Mouse (Mus musculus) embryonic facial prominence, embryonic 11.5 days (tissue): ENCODE results near the gene Grcc10. TPM values are rescaled to one million over a fixed set of nuclear protein-coding genes. Genes with fewer than 3 reads are reported as not detected.

ENCODE experiments used
- ATAC-seq: fragments of 200-750 bp; cut with Nextera tagmentation; replicated peaks from 2 replicates; pipeline ENCODE4 v1.8.0; 2017; ENCODE audit warnings: low read depth; ENCODE audit not compliant: insufficient number of reproducible peaks, low FRiP score, low TSS enrichment
- DNase-seq: peaks from one replicate; pipeline ENCODE4 v3.0.0-alpha.2; 2015; ENCODE audit warnings: low spot score
- H3K27ac ChIP-seq: fragments of 300-500 bp; sonication (generic); replicated peaks from 2 replicates; pipeline ENCODE4 v1.5.1; 2014; ENCODE audit warnings: mild to moderate bottlenecking, low read depth, low read length, control low read depth
- H3K27me3 ChIP-seq: fragments of 300-500 bp; sonication (generic); 2 replicates; pipeline ENCODE4 v1.6.1; 2014; ENCODE audit warnings: mild to moderate bottlenecking, low read length, moderate library complexity, mixed read lengths; ENCODE audit not compliant: control insufficient read depth, insufficient read depth
- H3K36me3 ChIP-seq: fragments of 300-500 bp; sonication (generic); replicated peaks from 2 replicates; pipeline ENCODE4 v1.6.1; 2014; ENCODE audit warnings: low read depth, mild to moderate bottlenecking, low read length, moderate library complexity, mixed read lengths; ENCODE audit not compliant: control insufficient read depth, insufficient read depth
- H3K4me1 ChIP-seq: fragments of 300-500 bp; sonication (generic); 2 replicates; pipeline ENCODE4 v1.6.1; 2014; ENCODE audit warnings: low read length, mixed read lengths; ENCODE audit not compliant: control insufficient read depth, insufficient read depth
- H3K4me2 ChIP-seq: fragments of 300-500 bp; sonication (generic); 2 replicates; pipeline ENCODE4 v1.6.1; 2014; ENCODE audit warnings: low read depth, mild to moderate bottlenecking, control low read depth, low read length, moderate library complexity
- H3K4me3 ChIP-seq: fragments of 300-500 bp; sonication (generic); 2 replicates; pipeline ENCODE4 v1.5.1; 2014; ENCODE audit warnings: low read depth, low read length, control low read depth
- H3K9ac ChIP-seq: fragments of 300-500 bp; sonication (generic); replicated peaks from 2 replicates; pipeline ENCODE4 v1.6.1; 2014; ENCODE audit warnings: mild to moderate bottlenecking, control low read depth, low read length
- H3K9me3 ChIP-seq: fragments of 300-500 bp; sonication (generic); replicated peaks from 2 replicates; pipeline ENCODE4 v1.6.1; 2016; ENCODE audit warnings: mild to moderate bottlenecking, low read length, inconsistent platforms, mixed read lengths; ENCODE audit not compliant: control insufficient read depth
- WGBS: fragments of 180-500 bp; shearing (Covaris S2); extraction: QIAGEN DNeasy Blood & Tissue Kit; methylation state at CpG from one replicate; pipeline ENCODE4 v1.1.7; 2014; 5-methylcytosine and 5-hydroxymethylcytosine counted together
- polyA plus RNA-seq: library from polyadenylated mRNA; unstranded; fragments of >200 nt; fragmentation: Nextera tagmentation; extraction: Ambion mirVana; gene quantifications from 2 replicates; pipeline ENCODE4 v1.2.1, GENCODE M21; 2014

Gene Grcc10
- 518 and 553 TPM in 2 replicates for polyA plus RNA-seq

- 0% methylated on average over 41 of the region's 41 CpGs for WGBS
- H3K27ac ChIP-seq = peak within 1 kb of the TSS; percentile 98
- H3K4me1 ChIP-seq = peaks cover 2% of the 10 kb centered on the region; the same call in 1 of the 2 replicates
These were observed at the start of gene Grcc10 for GRCm38 (mm10) chr6:124740888-124741761. Gene Grcc10, minus strand, starts transcription at chr6:124741374.

GRCm38 (mm10) chr6:124790121-124790520 lies 48.9 kb upstream of the Grcc10 start:
- Histone ChIP-seq H3K36me3 (no peaks in the 10 kb centered on the region), H3K9me3 (no peaks in the 10 kb centered on the region), H3K4me1 (no peaks in the 10 kb centered on the region), H3K9ac (no peak overlapping the region), H3K27me3 (no peaks in the 10 kb centered on the region), H3K4me2 (no peak overlapping the region), H3K4me3 (no peak overlapping the region), H3K27ac (no peak overlapping the region)
- 58% methylated on average over 4 of the region's 4 CpGs for WGBS
- ATAC-seq = no peak
- DNase-seq = no peak

More at GRCm38 (mm10) chr6:124740888-124741761, at the start of gene Grcc10:
- H3K9me3 ChIP-seq = no peaks in the 10 kb centered on the region
- peaks cover 4% of the 10 kb centered on the region for H3K36me3 ChIP-seq
- no peaks in the 10 kb centered on the region for H3K27me3 ChIP-seq
- DNase-seq (peak; percentile 97), ATAC-seq (peak; percentile 82)
- H3K4me2 ChIP-seq = peak within 1 kb of the TSS; percentile 74
- H3K4me3 ChIP-seq = peak within 1 kb of the TSS; percentile 40
- H3K9ac ChIP-seq = peak within 1 kb of the TSS; percentile 71

GRCm38 (mm10) chr6:124789519-124789918 lies 48.3 kb upstream of the Grcc10 start:
- H3K4me2 ChIP-seq = no peak overlapping the region

GRCm38 (mm10) chr6:124787722-124788121 lies 46.5 kb upstream of the Grcc10 start:
- no peak overlapping the region for H3K27ac ChIP-seq
- ATAC-seq (no peak), DNase-seq (no peak)
- no peaks in the 10 kb centered on the region for H3K4me1 ChIP-seq
- no peaks in the 10 kb centered on the region for H3K27me3 ChIP-seq
- no peaks in the 10 kb centered on the region for H3K9me3 ChIP-seq
- no peak overlapping the region for H3K4me3 ChIP-seq
- WGBS = 77% methylated on average over 10 of the region's 10 CpGs
- H3K4me2 ChIP-seq = no peak overlapping the region
- H3K9ac ChIP-seq = no peak overlapping the region
- no peaks in the 10 kb centered on the region for H3K36me3 ChIP-seq

More at GRCm38 (mm10) chr6:124789519-124789918, 48.3 kb upstream of the Grcc10 start:
- DNase-seq = no peak
- Histone ChIP-seq H3K4me1 (no peaks in the 10 kb centered on the region), H3K9me3 (no peaks in the 10 kb centered on the region), H3K36me3 (no peaks in the 10 kb centered on the region), H3K4me3 (no peak overlapping the region), H3K9ac (no peak overlapping the region), H3K27ac (no peak overlapping the region), H3K27me3 (no peaks in the 10 kb centered on the region)
- WGBS = 84% methylated on average over 4 of the region's 4 CpGs
- ATAC-seq = no peak

GRCm38 (mm10) chr6:124786756-124787420 lies 45.7 kb upstream of the Grcc10 start:
- 65% methylated on average over 8 of the region's 8 CpGs for WGBS
- no peak overlapping the region for H3K9ac ChIP-seq
- H3K4me1 ChIP-seq = 0 out of 2 replicates have a peak, but pooled peaks cover 4% of the 10 kb centered on the region
- no peak overlapping the region for H3K27ac ChIP-seq
- no peaks in the 10 kb centered on the region for H3K9me3 ChIP-seq
- H3K27me3 ChIP-seq = no peaks in the 10 kb centered on the region
- no peak overlapping the region for H3K4me3 ChIP-seq
- ATAC-seq (no peak), DNase-seq (no peak)
- no peak overlapping the region for H3K4me2 ChIP-seq
- no peaks in the 10 kb centered on the region for H3K36me3 ChIP-seq

- Histone ChIP-seq H3K9ac (no peak overlapping the region; the same call in 1 of the 2 replicates), H3K27me3 (peaks cover 2% of the 10 kb centered on the region), H3K4me1 (peaks cover 4% of the 10 kb centered on the region; the same call in 1 of the 2 replicates), H3K4me3 (no peak overlapping the region), H3K4me2 (peak overlapping the region; percentile 13; the same call in 1 of the 2 replicates), H3K36me3 (no peaks in the 10 kb centered on the region), H3K27ac (no peak overlapping the region; the same call in 1 of the 2 replicates), H3K9me3 (no peaks in the 10 kb centered on the region)
- WGBS = 12% methylated on average over 6 of the region's 6 CpGs
- ATAC-seq = 0 out of 2 replicates have a peak, but pooled peaks have one; percentile 15
- peak; percentile 85 for DNase-seq
These were observed 41.3 kb upstream of the Grcc10 start for GRCm38 (mm10) chr6:124782436-124782835.

- WGBS = 90% methylated on average over 7 of the region's 7 CpGs
These were observed 39.7 kb upstream of the Grcc10 start for GRCm38 (mm10) chr6:124780917-124781316.

More at GRCm38 (mm10) chr6:124780917-124781316, 39.7 kb upstream of the Grcc10 start:
- Histone ChIP-seq H3K9ac (no peak overlapping the region), H3K4me3 (no peak overlapping the region), H3K27me3 (peaks cover 2% of the 10 kb centered on the region), H3K36me3 (no peaks in the 10 kb centered on the region), H3K4me2 (no peak overlapping the region), H3K4me1 (peaks cover 4% of the 10 kb centered on the region; the same call in 1 of the 2 replicates), H3K9me3 (no peaks in the 10 kb centered on the region), H3K27ac (no peak overlapping the region)
- DNase-seq (no peak), ATAC-seq (no peak)
